Mouse (Mus musculus) brain, embryonic 18.5 days (tissue): ENCODE measurements around the gene Kri1.
A peak's percentile ranks its signal among the peaks of the same experiment; 100 is the strongest.
"Not testable (repeated sequence)": the region's sequence is repeated elsewhere in the genome, so short reads cannot be mapped to it uniquely, and the experiment has no call there.

Experiments used
- DNase-seq: peaks from one replicate; pipeline ENCODE4 v3.0.0-alpha.2; 2012; ENCODE audit warnings: low read depth, low spot score

Kri1 gene

GRCm38 (mm10) chr9:21287571-21288402 lies at the start of gene Kri1:
Gene Kri1 (minus strand): TSS chr9:21287969.
- DNase-seq: peak; percentile 94

DNA sequence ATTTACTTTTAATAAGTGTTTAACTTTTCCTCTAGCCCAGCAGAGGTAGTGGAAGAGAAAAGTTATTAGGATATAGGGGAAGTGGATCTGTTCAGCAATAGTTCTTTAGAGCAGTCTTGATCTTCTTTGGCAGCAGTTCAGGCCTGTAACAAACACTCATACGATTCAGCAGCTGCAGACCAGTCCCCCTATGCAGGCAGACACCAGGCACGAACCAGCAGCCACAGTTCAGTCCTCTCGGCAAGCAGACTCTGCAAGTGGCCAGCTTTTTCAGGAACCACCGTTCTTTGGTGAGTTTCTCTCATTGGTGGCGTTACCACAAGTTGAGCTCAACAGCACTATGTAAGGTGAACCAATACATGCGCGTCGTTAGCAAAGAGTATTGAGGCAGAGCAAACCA lies 48.7 kb upstream of the Kri1 start:
- no peak for DNase-seq

- DNase-seq: no peak
Measured at GRCm38 (mm10) chr9:21335391-21335790, 47.6 kb upstream of the Kri1 start.

GRCm38 (mm10) chr9:21334747-21335146 lies 47.0 kb upstream of the Kri1 start:
- no peak for DNase-seq

GRCm38 (mm10) chr9:21333523-21333922 lies 45.8 kb upstream of the Kri1 start:
- no peak for DNase-seq

DNA sequence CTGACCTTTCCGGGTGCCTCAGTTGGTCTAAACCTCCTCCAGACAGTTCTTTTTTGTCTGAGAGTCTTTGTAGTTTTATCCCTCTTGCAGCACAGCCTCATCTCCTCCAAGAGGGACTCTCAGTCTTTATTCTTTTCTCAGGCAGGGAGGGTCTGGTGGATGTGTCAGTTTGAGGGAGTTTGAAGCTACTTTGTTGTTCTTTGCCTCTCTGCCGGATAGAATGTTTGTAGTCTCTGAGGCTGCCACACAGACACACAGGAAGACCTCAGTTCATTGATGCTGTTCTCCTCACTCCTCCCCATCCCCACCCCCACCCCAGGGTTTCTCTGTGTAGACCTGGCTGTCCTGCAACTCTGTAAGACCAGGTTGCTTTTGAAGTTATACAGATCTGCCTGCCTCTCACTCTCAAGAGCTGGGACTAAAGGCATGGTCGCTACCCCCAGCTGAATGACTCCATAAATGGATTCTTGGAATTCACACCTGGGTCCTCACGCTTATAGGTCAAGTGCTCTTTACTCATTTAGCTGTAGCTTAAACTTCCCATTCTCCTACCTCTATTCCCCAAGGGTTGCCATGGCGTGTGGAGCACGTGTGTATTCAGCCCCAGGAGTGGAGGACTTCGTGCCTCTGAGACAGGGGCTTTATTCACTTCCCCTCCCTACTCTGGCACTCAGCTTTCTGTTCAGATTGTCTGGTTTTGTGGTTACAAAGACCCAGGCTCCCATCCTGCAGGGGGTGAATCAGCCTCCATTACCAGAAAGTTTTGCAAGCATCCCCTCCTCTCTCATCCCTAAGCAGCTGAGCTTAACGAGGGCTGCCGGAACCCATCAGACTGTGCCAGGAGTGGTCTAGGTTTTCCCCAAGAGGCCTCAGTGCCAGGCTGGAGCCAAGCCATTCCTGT lies 44.6 kb upstream of the Kri1 start:
- DNase-seq: no peak

- DNase-seq: no peak
Measured at GRCm38 (mm10) chr9:21331365-21332140, 43.8 kb upstream of the Kri1 start.

GRCm38 (mm10) chr9:21329699-21330289 lies 42.0 kb upstream of the Kri1 start:
- no peak for DNase-seq

GRCm38 (mm10) chr9:21329041-21329440 lies 41.3 kb upstream of the Kri1 start:
- DNase-seq: no peak

DNA sequence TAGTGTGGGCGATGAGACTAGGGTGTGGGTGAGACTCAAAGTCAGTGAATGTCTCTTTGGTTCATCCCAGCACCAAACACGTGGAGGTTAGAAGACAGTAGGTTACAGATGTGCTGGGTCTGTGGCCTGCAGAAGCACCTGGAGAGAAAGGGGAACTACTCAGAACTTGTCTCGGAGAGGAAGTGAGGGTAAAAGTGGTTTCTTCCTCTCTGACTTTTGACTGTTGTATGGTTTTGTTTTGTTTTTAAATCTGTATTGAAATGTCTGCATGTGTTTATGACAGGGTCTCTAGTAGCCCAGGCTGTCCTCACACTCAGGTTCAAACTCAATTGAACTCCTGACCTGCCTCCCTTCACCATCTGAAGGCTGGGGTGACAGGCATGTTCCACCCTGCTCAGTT lies 40.3 kb upstream of the Kri1 start:
- DNase-seq: no peak

DNA sequence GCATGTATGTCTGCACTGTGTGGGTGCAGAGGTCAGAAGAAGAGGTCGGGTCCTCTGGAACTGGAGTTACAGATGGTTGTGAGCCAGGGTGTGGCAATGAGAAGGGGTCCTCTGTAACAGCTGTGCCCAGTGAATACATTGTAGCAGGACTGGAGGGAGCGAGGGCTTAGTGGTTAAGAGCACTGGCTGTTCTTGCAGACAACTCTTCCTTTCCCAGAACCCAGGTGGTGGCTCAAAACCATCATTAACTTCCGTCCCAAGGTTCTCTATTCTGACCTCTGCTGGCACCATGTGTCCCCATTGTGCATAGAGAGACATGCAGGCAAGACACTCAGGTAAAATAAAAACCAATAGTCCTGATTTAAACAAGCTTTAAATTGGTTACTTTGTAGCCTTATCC lies 39.8 kb upstream of the Kri1 start:
- DNase-seq: no peak

- no peak for DNase-seq
Measured at GRCm38 (mm10) chr9:21324269-21324668, 36.5 kb upstream of the Kri1 start.

GRCm38 (mm10) chr9:21322917-21323297 lies 35.1 kb upstream of the Kri1 start:
- DNase-seq: not testable (repeated sequence)

DNA sequence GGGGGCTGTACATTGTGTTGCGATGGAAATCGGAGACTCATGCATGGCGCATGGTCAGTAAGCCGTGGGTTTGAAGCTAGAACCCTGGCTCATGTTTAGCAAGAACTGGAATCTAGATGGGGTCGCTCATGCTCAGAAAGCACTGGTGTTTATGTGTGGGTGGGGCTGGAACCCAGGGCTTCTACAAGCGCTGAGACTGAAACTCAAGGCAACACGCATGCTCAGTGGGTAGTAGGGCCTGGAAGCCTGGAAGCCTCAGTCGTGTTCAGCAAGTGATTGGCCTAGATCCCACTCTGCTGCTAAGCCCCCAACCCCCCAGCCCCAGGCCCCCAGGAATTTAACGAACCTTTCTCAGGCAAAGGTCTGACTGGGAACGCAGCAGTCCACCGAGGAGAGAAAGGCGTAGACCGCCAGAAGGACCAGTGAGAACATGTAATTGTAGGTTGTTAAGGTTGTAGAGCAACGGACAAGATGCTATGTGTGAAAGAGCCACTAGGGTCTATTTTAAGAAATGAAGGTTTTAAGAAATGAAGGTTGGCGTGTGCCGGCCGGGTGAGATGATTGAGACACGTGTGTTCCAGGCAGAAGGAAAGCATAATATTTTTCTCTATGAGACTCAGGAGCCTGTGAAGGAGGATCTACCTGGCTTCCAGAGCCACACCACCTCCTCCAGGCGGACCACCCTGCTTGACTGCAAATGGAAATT lies 34.6 kb upstream of the Kri1 start:
- DNase-seq: no peak

- no peak for DNase-seq
Measured at GRCm38 (mm10) chr9:21321513-21321835, 33.7 kb upstream of the Kri1 start.

- peak; percentile 49 for DNase-seq
Measured at GRCm38 (mm10) chr9:21320619-21321512, 33.1 kb upstream of the Kri1 start, which contains the start of gene Slc44a2. Gene Slc44a2 (plus strand): TSS chr9:21320698.

GRCm38 (mm10) chr9:21320280-21320618 lies 32.5 kb upstream of the Kri1 start:
- DNase-seq: no peak

DNA sequence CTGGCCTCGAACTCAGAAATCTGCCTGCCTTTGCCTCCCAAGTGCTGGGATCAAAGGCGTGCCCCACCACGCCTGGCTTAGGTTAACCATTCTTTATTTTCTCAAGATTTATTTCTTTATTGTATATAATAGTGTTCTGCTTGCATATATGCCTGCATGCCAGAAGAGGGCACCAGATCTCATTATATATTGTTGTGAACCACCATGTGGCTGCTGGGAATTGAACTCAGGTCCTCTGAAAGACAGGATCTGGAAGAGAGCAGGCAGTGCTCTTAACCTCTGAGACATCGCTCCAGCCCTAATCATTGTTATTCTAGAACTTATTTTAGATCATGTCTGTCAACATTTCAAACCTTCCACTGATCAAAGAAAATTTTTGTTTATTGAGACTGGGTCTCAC lies 31.7 kb upstream of the Kri1 start:
- DNase-seq: no peak

GRCm38 (mm10) chr9:21318792-21319191 lies 31.0 kb upstream of the Kri1 start:
- no peak for DNase-seq

- no peak for DNase-seq
Measured at GRCm38 (mm10) chr9:21316696-21317095, 28.9 kb upstream of the Kri1 start.
